Mouse (Mus musculus) lung, embryonic 14.5 days (tissue): ENCODE data around the gene Exoc3l. TPM values are rescaled to one million over a fixed set of nuclear protein-coding genes. Genes with fewer than 3 reads are reported as not detected.

Source experiments
- ATAC-seq: fragments of 200-750 bp; cut with Nextera tagmentation; 2 replicates; pipeline ENCODE4 v1.8.0; 2017; ENCODE audit warnings: mild to moderate bottlenecking, moderate TSS enrichment, moderate library complexity; ENCODE audit not compliant: insufficient read depth
- DNase-seq: peaks from one replicate; pipeline ENCODE4 v3.0.0-alpha.2; 2015
- H3K27ac ChIP-seq: fragments of 300-500 bp; sonication (generic); 2 replicates; pipeline ENCODE4 v1.5.1; 2014; ENCODE audit warnings: low read depth, mild to moderate bottlenecking, moderate library complexity
- H3K27me3 ChIP-seq: fragments of 300-500 bp; sonication (generic); 2 replicates; pipeline ENCODE4 v1.6.1; 2014; ENCODE audit warnings: low read length, control low read depth; ENCODE audit not compliant: insufficient read depth
- H3K36me3 ChIP-seq: fragments of 300-500 bp; sonication (generic); 2 replicates; pipeline ENCODE4 v1.6.1; 2014; ENCODE audit warnings: control low read depth; ENCODE audit not compliant: insufficient read depth
- H3K4me1 ChIP-seq: fragments of 300-500 bp; sonication (generic); 2 replicates; pipeline ENCODE4 v1.6.1; 2014; ENCODE audit warnings: antibody characterized with exemption, control low read depth; ENCODE audit not compliant: insufficient read depth
- H3K4me2 ChIP-seq: fragments of 300-500 bp; sonication (generic); 2 replicates; pipeline ENCODE4 v1.6.1; 2014; ENCODE audit warnings: mild to moderate bottlenecking
- H3K4me3 ChIP-seq: fragments of 300-500 bp; sonication (generic); 2 replicates; pipeline ENCODE4 v1.5.1; 2014; ENCODE audit warnings: low read depth, low read length
- H3K9ac ChIP-seq: fragments of 300-500 bp; sonication (generic); 2 replicates; pipeline ENCODE4 v1.6.1; 2014
- H3K9me3 ChIP-seq: fragments of 300-500 bp; sonication (generic); 2 replicates; pipeline ENCODE4 v1.6.1; 2016; ENCODE audit warnings: low read depth, low read length, control low read depth
- CTCF ChIP-seq: IDR thresholded peaks from 2 replicates; pipeline ENCODE4 v1.5.1; 2016; ENCODE audit warnings: antibody characterized with exemption, low read depth
- WGBS: fragments of 180-500 bp; shearing (Covaris S2); extraction: QIAGEN DNeasy Blood & Tissue Kit; methylation state at CpG from one replicate; pipeline ENCODE4 v1.1.7; 2014; 5-methylcytosine and 5-hydroxymethylcytosine counted together
- polyA plus RNA-seq: library from polyadenylated mRNA; unstranded; fragments of >200 nt; fragmentation: Nextera tagmentation; extraction: Ambion mirVana; gene quantifications from 2 replicates; pipeline ENCODE4 v1.2.1, GENCODE M21; 2014

Exoc3l gene
- 31.9 and 33.3 TPM in 2 replicates for polyA plus RNA-seq

DNA sequence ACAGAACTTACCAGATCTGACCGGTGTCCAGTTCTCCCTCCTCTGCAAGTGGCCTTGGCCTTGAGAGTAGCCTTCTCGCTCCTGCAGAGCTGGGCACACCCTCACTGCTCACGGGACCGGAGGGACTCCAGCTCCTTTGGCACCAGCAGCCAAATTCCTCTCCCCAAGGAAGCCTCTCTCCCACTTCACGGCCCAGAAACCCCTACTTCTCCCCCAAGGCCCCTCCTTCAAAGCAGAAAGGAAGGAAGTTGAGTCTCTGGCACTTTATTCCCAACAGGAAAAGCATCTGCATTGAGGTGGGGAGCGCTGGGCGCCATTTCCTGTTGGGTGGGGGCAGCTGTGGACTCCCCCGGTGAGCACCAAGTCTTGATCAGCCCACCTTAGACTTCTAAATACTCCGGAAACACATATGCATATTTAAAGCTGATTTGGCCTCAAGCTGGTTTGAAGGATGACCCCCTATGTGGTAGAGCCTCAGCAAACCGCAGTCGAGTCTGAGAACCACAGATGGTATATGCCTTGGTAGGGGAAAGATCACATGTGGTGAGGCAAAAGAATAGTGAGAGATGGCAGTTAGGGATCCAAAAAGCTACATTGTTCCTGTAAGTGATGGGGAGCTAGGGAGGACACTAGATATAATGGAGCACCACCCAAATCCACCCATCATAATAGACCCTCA, at the start of gene Exoc3l:
Gene Exoc3l (minus strand): TSS at position 207 of the 679 bp plus-strand sequence.
- WGBS, result 52% methylated on average over 11 of the region's 11 CpGs
- DNase-seq, result no peak

DNA sequence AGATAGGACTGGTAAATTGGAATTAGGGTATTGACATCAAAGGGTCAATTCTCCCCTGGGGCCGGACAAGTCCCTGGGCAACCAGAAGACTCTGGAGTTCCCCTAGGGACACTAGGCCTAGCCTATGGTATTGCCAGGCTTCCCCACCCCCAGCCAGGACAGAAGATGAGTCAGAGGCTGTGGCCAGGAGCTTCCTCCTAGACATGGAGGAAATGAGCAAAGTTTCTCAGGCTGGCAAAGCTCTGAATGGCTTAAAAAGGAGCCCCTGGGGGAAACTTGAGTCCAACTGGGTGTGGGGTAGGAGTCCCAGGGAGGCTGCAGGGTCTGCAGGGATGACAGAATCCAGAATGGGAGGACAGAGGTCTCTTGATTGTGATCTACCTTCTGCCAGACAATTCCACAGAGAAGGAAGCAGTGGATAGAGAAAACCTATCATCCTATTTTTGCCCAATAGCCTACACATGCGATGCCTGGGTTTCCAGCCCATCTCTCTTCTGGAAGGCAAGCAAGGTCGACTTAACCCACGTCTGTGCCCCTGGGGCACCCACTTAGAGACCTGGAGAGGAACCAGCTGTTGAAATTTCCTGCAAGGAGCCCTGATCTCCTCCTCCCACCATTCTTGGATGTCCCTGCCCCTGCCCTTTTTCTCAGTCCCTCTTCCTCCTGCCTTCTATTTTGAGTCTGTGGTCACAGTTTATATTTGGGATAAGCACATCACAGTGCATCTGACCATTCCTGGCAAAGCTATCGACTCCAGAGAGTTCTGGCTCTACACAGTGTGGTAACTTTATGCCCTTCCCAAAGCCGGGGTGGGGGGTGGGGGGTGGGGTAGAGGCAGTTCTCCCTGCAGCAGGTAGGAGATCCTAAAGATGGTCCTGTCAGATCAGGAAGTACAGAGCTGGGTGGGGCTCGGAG, 49.4 kb upstream of the Exoc3l start:
- WGBS, result 29% methylated on average over 7 of the region's 7 CpGs

More for the DNA sequence above, at the start of gene Exoc3l:
- H3K36me3 ChIP-seq, result peaks cover 25% of the 10 kb centered on the region
- H3K4me3 ChIP-seq, result peak within 1 kb of the TSS; percentile 97
- ATAC-seq, result no peak
- H3K9me3 ChIP-seq, result no peaks in the 10 kb centered on the region
- no peak for TF ChIP-seq CTCF
- 0 out of 2 replicates have a peak, but pooled peaks cover 6% of the 10 kb centered on the region for H3K4me1 ChIP-seq
- no peaks in the 10 kb centered on the region for H3K27me3 ChIP-seq
- peak within 1 kb of the TSS; percentile 37; the same call in 1 of the 2 replicates for H3K27ac ChIP-seq
- H3K9ac ChIP-seq, result peak within 1 kb of the TSS; percentile 89
- H3K4me2 ChIP-seq, result peak within 1 kb of the TSS; percentile 95

DNA sequence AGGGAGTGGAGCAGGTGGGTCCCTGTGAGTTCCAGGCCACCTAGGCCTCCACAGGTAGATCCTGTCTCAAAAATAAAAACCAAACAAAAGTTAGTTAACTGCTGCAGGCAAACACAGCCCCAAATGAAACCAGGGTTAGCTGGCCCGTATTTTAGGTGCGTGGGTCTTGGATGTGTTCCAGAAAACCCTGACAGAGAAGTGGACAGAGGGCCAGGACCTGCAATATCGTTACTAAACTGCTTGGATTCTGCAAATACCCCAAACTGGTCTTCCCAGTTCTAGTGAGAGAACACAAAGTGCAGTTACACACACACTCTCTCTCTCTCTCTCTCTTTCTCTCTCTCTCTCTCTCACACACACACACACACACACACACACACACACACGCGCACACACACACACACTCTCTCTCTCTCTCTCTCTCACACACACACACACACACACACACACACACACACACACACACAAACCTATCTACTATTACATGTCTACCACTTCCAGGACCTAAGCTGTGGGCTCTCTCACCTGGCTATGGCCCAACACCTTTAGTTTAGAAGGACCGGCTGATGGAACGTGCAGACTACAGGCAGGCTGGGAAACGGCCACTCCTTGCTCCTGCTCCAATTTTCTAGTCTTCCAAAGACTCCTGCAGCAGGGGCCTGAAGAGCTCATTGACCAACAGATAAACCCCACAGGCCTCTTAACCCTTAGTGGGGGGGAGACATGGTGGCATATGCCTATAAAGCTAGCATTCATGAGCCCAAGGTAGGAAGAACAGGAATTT, 48.1 kb upstream of the Exoc3l start:
- H3K9ac ChIP-seq, result peak overlapping the region; percentile 83
- H3K4me3 ChIP-seq, result peak overlapping the region; percentile 84
- TF ChIP-seq CTCF, result no peak
- DNase-seq, result peak; percentile 75
- WGBS, result 26% methylated on average over 8 of the region's 8 CpGs
- peak overlapping the region; percentile 96 for H3K27ac ChIP-seq
- ATAC-seq, result no peak
- H3K36me3 ChIP-seq, result peaks cover 27% of the 10 kb centered on the region
- H3K4me1 ChIP-seq, result peaks cover 45% of the 10 kb centered on the region
- H3K27me3 ChIP-seq, result no peaks in the 10 kb centered on the region
- no peaks in the 10 kb centered on the region for H3K9me3 ChIP-seq
- peak overlapping the region; percentile 90 for H3K4me2 ChIP-seq

More for the DNA sequence above, 49.4 kb upstream of the Exoc3l start:
- Histone ChIP-seq H3K27ac (peak overlapping the region; percentile 96), H3K4me2 (peak overlapping the region; percentile 90), H3K9ac (peak overlapping the region; percentile 83), H3K27me3 (peaks cover 4% of the 10 kb centered on the region; the same call in 1 of the 2 replicates), H3K4me1 (peaks cover 39% of the 10 kb centered on the region), H3K9me3 (no peaks in the 10 kb centered on the region), H3K4me3 (peak overlapping the region; percentile 84), H3K36me3 (peaks cover 18% of the 10 kb centered on the region)
- DNase-seq (peak; percentile 51), ATAC-seq (no peak)
- TF ChIP-seq CTCF, result no peak

DNA sequence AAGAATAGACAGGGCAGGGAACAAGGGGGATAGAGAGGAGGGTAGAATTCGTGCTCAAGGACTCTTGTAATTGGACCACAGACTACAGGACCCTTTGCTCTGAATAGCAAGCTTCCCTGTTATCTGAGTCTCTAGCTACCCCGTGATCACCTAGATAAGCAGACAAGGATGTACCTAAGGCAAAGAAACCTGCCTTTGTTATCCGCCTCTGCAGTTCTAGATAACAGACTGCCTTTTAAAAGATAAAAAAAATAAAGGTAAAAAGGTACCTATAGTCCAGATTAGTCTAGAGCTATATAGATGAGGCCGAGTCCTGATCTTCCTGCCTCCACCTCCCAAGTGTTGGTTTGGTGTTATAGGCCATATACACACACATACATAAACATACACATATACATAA, 46.9 kb upstream of the Exoc3l start:
- no peaks in the 10 kb centered on the region for H3K27me3 ChIP-seq
- ATAC-seq, result no peak
- peaks cover 45% of the 10 kb centered on the region for H3K4me1 ChIP-seq
- H3K9me3 ChIP-seq, result no peaks in the 10 kb centered on the region
- no peak for DNase-seq
- 57% methylated on average over 4 of the region's 4 CpGs for WGBS
- H3K4me3 ChIP-seq, result peak overlapping the region; percentile 10; the same call in 1 of the 2 replicates
- TF ChIP-seq CTCF, result no peak
- peak overlapping the region; percentile 90 for H3K4me2 ChIP-seq
- H3K27ac ChIP-seq, result peak overlapping the region; percentile 96
- H3K9ac ChIP-seq, result no peak overlapping the region; the same call in none of the 2 replicates
- H3K36me3 ChIP-seq, result peaks cover 39% of the 10 kb centered on the region

DNA sequence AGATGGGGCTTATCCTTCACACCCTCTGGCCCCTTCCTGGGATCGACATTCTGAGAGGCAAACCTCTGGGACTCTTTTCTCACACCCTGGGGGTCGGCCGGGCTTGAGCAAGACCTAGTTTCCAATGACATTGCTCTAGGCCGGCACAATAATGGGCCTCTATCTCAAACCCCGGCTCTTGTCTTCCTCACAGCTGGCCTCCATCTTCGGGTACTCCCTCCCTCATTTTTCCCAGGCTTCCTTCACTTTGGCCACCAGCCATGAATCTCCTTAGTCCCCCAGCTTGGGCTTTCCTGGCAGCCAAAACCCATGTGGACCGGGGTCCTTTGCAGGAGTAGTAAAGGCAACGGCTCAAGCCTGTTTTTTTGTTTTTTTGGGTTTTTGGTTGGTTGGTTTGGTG, 45.5 kb upstream of the Exoc3l start:
- 31% methylated on average over 8 of the region's 8 CpGs for WGBS
- Histone ChIP-seq H3K4me3 (no peak overlapping the region), H3K27ac (peak overlapping the region; percentile 97), H3K4me1 (peaks cover 45% of the 10 kb centered on the region), H3K4me2 (peak overlapping the region; percentile 44; the same call in 1 of the 2 replicates), H3K9ac (no peak overlapping the region), H3K9me3 (no peaks in the 10 kb centered on the region), H3K36me3 (peaks cover 52% of the 10 kb centered on the region), H3K27me3 (no peaks in the 10 kb centered on the region)
- TF ChIP-seq CTCF, result no peak
- DNase-seq (peak; percentile 98), ATAC-seq (peak; percentile 89)

DNA sequence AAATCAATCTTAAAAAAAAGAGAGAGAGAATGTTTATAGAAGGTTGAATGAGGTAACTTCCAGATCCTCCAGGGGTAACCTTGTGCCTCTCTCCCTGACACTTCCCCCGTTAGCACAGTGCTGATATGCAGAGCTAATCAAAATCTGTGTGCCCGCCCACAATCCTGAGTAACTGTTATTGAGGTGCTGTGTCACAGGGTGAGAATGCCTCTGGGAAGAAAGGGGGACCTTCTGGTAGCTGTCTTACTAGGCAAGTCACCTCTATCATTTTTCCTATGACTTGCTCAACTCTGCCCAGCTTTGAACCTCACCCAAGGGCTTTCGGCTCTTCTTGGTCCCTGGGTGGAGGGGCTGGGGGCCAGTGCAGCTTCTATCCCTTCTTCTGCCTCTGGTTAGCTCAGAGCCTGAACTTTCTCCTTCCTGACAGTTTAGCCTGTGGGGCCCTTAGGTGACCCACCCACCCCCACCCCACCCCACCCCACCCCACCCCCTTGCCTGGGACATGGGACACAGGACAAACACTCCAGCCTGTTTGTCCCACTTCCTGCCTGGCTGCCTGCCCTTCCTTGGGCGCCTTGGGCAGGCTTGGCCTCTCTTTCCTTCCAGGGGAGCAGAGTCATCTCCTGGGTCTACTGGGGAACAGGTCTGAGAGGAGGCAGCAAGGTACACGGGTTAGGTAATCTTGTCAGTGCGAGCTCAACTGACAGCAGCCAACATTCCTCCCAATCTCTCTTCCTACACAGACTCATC, 44.2 kb upstream of the Exoc3l start:
- 28% methylated on average over 6 of the region's 6 CpGs for WGBS

More for the DNA sequence above, 44.2 kb upstream of the Exoc3l start:
- peak overlapping the region; percentile 97 for H3K27ac ChIP-seq
- TF ChIP-seq CTCF, result no peak
- peaks cover 66% of the 10 kb centered on the region for H3K36me3 ChIP-seq
- ATAC-seq (no peak), DNase-seq (peak; percentile 63)
- peaks cover 34% of the 10 kb centered on the region for H3K4me1 ChIP-seq
- peak overlapping the region; percentile 44; the same call in 1 of the 2 replicates for H3K4me2 ChIP-seq
- H3K4me3 ChIP-seq, result no peak overlapping the region
- H3K9ac ChIP-seq, result 0 out of 2 replicates have a peak overlapping the region, but pooled peaks have one; percentile 4
- H3K9me3 ChIP-seq, result no peaks in the 10 kb centered on the region
- H3K27me3 ChIP-seq, result no peaks in the 10 kb centered on the region
